Mouse (Mus musculus) heart, embryonic 11.5 days (tissue): ENCODE measurements around the gene Ccdc33. TPM values are rescaled to one million over a fixed set of nuclear protein-coding genes. Genes with fewer than 3 reads are reported as not detected.

Experiments used
- ATAC-seq: fragments of 200-750 bp; cut with Nextera tagmentation; replicated peaks from 2 replicates; pipeline ENCODE4 v1.8.0; 2017; ENCODE audit warnings: moderate library complexity; ENCODE audit not compliant: insufficient number of reproducible peaks, low FRiP score, low TSS enrichment
- H3K27ac ChIP-seq: fragments of 300-500 bp; sonication (generic); 2 replicates; pipeline ENCODE4 v1.5.1; 2014; ENCODE audit warnings: mild to moderate bottlenecking, low read depth, low read length
- H3K27me3 ChIP-seq: fragments of 300-500 bp; sonication (generic); 2 replicates; pipeline ENCODE4 v1.6.1; 2014; ENCODE audit warnings: mild to moderate bottlenecking, low read length, mixed read lengths; ENCODE audit not compliant: control insufficient read depth, insufficient read depth
- H3K36me3 ChIP-seq: fragments of 300-500 bp; sonication (generic); 2 replicates; pipeline ENCODE4 v1.6.1; 2014; ENCODE audit warnings: mild to moderate bottlenecking, low read length, moderate library complexity, mixed read lengths; ENCODE audit not compliant: control insufficient read depth, insufficient read depth
- H3K4me1 ChIP-seq: fragments of 300-500 bp; sonication (generic); 2 replicates; pipeline ENCODE4 v1.6.1; 2014; ENCODE audit warnings: low read length; ENCODE audit not compliant: control insufficient read depth, insufficient read depth
- H3K4me2 ChIP-seq: fragments of 300-500 bp; sonication (generic); 2 replicates; pipeline ENCODE4 v1.6.1; 2014; ENCODE audit warnings: mild to moderate bottlenecking, moderate library complexity
- H3K4me3 ChIP-seq: fragments of 300-500 bp; sonication (generic); 2 replicates; pipeline ENCODE4 v1.5.1; 2014; ENCODE audit warnings: low read depth, low read length
- H3K9ac ChIP-seq: fragments of 300-500 bp; sonication (generic); 2 replicates; pipeline ENCODE4 v1.6.1; 2014; ENCODE audit warnings: mild to moderate bottlenecking, low read depth, low read length, moderate library complexity
- H3K9me3 ChIP-seq: fragments of 300-500 bp; sonication (generic); replicated peaks from 2 replicates; pipeline ENCODE4 v1.6.1; 2016; ENCODE audit warnings: low read length; ENCODE audit not compliant: control insufficient read depth
- WGBS: fragments of 180-500 bp; shearing (Covaris S2); extraction: QIAGEN DNeasy Blood & Tissue Kit; methylation state at CpG from one replicate; pipeline ENCODE4 v1.1.7; 2014; ENCODE audit not compliant: insufficient replicate concordance; 5-methylcytosine and 5-hydroxymethylcytosine counted together
- polyA plus RNA-seq: library from polyadenylated mRNA; unstranded; fragments of >200 nt; fragmentation: Nextera tagmentation; extraction: Ambion mirVana; gene quantifications from 2 replicates; pipeline ENCODE4 v1.2.1, GENCODE M21; 2014

The Ccdc33 gene
- polyA plus RNA-seq, 1 experiment from 2014 or later: not detected

- no peak for ATAC-seq
- H3K4me1 ChIP-seq: peaks cover 8% of the 10 kb centered on the region
- H3K36me3 ChIP-seq: no peaks in the 10 kb centered on the region
- no peak overlapping the region for H3K27ac ChIP-seq
- H3K27me3 ChIP-seq: peaks cover 10% of the 10 kb centered on the region
- no peak overlapping the region for H3K4me2 ChIP-seq
- H3K4me3 ChIP-seq: no peak overlapping the region
- no peak overlapping the region for H3K9ac ChIP-seq
- no peaks in the 10 kb centered on the region for H3K9me3 ChIP-seq
- WGBS: 12% methylated on average over 8 of the region's 8 CpGs
Observed at GRCm38 (mm10) chr9:58084586-58084985, 34.0 kb downstream of the Ccdc33 start.

DNA sequence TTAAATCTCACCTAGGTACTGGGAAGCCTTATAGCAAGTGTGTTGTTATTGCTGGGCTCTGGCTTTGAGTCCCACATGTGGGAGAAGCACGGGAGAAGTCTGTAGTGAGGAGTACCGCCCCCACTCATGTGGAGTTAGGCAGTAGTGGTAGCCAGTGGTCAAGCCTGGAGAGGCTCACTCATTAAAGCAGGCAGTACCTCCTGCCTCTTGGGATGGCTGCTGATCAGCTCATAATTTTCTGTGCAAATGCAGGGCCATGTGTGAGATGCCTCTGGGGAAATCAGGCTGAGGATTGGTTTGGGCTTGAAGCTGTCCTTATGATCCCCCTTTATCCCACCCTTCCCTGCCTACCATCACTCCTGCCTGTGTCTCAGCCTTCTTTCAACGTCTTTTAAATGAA, 44.1 kb downstream of the Ccdc33 start:
- Histone ChIP-seq H3K27me3 (peaks cover 17% of the 10 kb centered on the region; the same call in 1 of the 2 replicates), H3K9me3 (no peaks in the 10 kb centered on the region), H3K36me3 (no peaks in the 10 kb centered on the region), H3K4me1 (no peaks in the 10 kb centered on the region), H3K9ac (no peak overlapping the region), H3K4me3 (no peak overlapping the region), H3K27ac (no peak overlapping the region), H3K4me2 (no peak overlapping the region)
- no peak for ATAC-seq
- WGBS: 30% methylated on average over 3 of the region's 3 CpGs

GRCm38 (mm10) chr9:58067546-58067945, 51.1 kb downstream of the Ccdc33 start:
- H3K36me3 ChIP-seq: no peaks in the 10 kb centered on the region
- H3K27me3 ChIP-seq: peaks cover 18% of the 10 kb centered on the region
- no peaks in the 10 kb centered on the region for H3K9me3 ChIP-seq
- ATAC-seq: no peak
- H3K4me3 ChIP-seq: no peak overlapping the region
- H3K4me1 ChIP-seq: peaks cover 17% of the 10 kb centered on the region
- 68% methylated on average over 3 of the region's 3 CpGs for WGBS
- no peak overlapping the region for H3K4me2 ChIP-seq
- no peak overlapping the region for H3K9ac ChIP-seq
- no peak overlapping the region for H3K27ac ChIP-seq

DNA sequence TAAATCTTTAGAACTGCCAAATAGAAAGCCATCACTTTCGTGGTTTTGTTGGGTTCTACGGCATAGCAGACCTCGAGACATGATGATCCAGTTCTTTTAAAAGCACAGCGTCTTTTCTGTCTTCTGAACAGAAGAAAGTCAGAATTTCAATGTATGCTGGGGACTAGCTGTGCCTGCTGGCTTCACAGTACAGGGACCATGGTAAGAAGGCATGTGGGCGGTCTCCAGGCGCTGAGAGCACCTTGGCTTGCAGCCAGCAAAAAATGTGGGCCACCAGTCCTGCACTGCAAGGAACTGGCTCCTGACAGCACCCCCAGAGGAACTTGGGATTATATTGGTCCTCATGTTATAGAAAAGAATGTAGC, 51.9 kb downstream of the Ccdc33 start:
- Histone ChIP-seq H3K27ac (no peak overlapping the region), H3K27me3 (peaks cover 18% of the 10 kb centered on the region)
- ATAC-seq: no peak

DNA sequence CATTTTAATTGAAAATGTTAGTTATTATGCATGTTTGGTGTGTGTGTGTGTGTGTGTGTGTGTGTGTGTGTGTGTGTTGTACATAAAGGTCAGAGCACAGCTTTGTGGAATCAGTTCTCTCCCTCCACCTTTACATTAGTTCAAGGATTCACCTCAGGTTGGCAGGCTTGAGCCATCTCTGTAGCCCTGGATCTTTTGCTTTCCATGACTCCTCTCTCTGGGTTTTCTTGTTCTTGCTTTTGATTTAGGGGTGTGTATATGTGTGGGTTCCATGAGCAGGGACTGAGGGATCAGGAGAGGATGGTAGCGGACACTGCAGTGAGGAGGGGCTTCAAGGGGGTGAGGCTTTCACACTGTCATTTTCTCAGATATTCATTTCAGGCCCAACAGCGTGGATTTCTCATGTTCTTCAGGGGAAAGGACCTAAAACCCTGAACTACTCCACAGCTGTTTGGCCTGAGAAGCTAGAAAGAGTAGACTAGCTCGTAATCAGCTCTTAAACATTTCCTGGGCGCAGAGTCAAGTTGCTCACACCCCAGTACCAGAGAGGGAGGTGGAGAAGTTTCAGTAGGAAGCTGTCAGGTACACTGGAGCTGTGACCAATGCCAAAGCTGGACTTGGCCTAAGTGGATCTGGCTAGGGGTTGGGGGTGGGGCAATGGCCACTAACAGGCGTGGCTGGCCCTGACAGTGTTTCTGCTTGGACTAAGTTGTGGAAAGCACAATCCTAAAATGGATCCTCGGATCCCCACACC, 52.5 kb downstream of the Ccdc33 start:
- no peaks in the 10 kb centered on the region for H3K36me3 ChIP-seq
- H3K27me3 ChIP-seq: peaks cover 16% of the 10 kb centered on the region
- no peak overlapping the region for H3K4me2 ChIP-seq
- 69% methylated on average over 6 of the region's 6 CpGs for WGBS
- no peaks in the 10 kb centered on the region for H3K9me3 ChIP-seq
- no peak overlapping the region for H3K4me3 ChIP-seq
- H3K27ac ChIP-seq: no peak overlapping the region
- H3K4me1 ChIP-seq: peaks cover 29% of the 10 kb centered on the region
- H3K9ac ChIP-seq: no peak overlapping the region
- ATAC-seq: no peak

More for the DNA sequence above, 51.9 kb downstream of the Ccdc33 start:
- Histone ChIP-seq H3K4me1 (peaks cover 23% of the 10 kb centered on the region), H3K4me3 (no peak overlapping the region), H3K4me2 (no peak overlapping the region), H3K36me3 (no peaks in the 10 kb centered on the region), H3K9me3 (no peaks in the 10 kb centered on the region), H3K9ac (no peak overlapping the region)
- WGBS: 61% methylated on average over 6 of the region's 6 CpGs

GRCm38 (mm10) chr9:58065532-58065931, 53.1 kb downstream of the Ccdc33 start:
- no peaks in the 10 kb centered on the region for H3K36me3 ChIP-seq
- WGBS: 68% methylated on average over 6 of the region's 6 CpGs
- H3K4me3 ChIP-seq: no peak overlapping the region
- H3K27ac ChIP-seq: no peak overlapping the region
- H3K9me3 ChIP-seq: no peaks in the 10 kb centered on the region
- H3K27me3 ChIP-seq: peaks cover 15% of the 10 kb centered on the region
- H3K4me2 ChIP-seq: no peak overlapping the region
- peaks cover 34% of the 10 kb centered on the region for H3K4me1 ChIP-seq
- H3K9ac ChIP-seq: no peak overlapping the region
- no peak for ATAC-seq

GRCm38 (mm10) chr9:58063531-58063930, 55.1 kb downstream of the Ccdc33 start, which contains the start of gene Stra6:
Stra6 (plus strand) TSS chr9:58063788.
- Histone ChIP-seq H3K27me3 (peaks cover 18% of the 10 kb centered on the region), H3K4me2 (peak within 1 kb of the TSS; percentile 17), H3K27ac (no peak within 1 kb of the TSS), H3K9ac (no peak within 1 kb of the TSS), H3K4me1 (peaks cover 36% of the 10 kb centered on the region), H3K9me3 (no peaks in the 10 kb centered on the region), H3K36me3 (no peaks in the 10 kb centered on the region), H3K4me3 (no peak within 1 kb of the TSS)
- WGBS: 4% methylated on average over 3 of the region's 3 CpGs
- ATAC-seq: no peak

GRCm38 (mm10) chr9:58060677-58061667, 57.7 kb downstream of the Ccdc33 start:
- Histone ChIP-seq H3K4me2 (no peak overlapping the region), H3K27ac (no peak overlapping the region), H3K9ac (no peak overlapping the region), H3K9me3 (no peaks in the 10 kb centered on the region), H3K27me3 (peaks cover 27% of the 10 kb centered on the region), H3K36me3 (no peaks in the 10 kb centered on the region), H3K4me1 (peaks cover 33% of the 10 kb centered on the region), H3K4me3 (no peak overlapping the region)
- no peak for ATAC-seq
- 4% methylated on average over 23 of the region's 23 CpGs for WGBS
